Mouse (Mus musculus) thymus, adult 2 months (tissue): ENCODE measurements around the gene Vmn1r1. TPM values are rescaled to one million over a fixed set of nuclear protein-coding genes. Genes with fewer than 3 reads are reported as not detected.

Experiments
- DNase-seq: peaks from one replicate; pipeline ENCODE4 v3.0.0; 2021
- H3K27ac ChIP-seq: fragments of 200-500 bp; 2 replicates; pipeline ENCODE4 v1.5.1; 2012; ENCODE audit warnings: low read length, control low read depth; ENCODE audit not compliant: control insufficient read depth, insufficient read depth
- H3K27me3 ChIP-seq: fragments of 200-500 bp; 2 replicates; pipeline ENCODE4 v1.6.1; 2012; ENCODE audit warnings: mild to moderate bottlenecking, low read length, moderate library complexity, mixed read lengths; ENCODE audit not compliant: control insufficient read depth, insufficient read depth
- H3K36me3 ChIP-seq: fragments of 200-500 bp; 2 replicates; pipeline ENCODE4 v1.6.1; 2012; ENCODE audit warnings: mild to moderate bottlenecking, low read length, moderate library complexity; ENCODE audit not compliant: control insufficient read depth, insufficient read depth
- H3K4me1 ChIP-seq: fragments of 200-500 bp; replicated peaks from 2 replicates; pipeline ENCODE4 v1.6.1; 2012; ENCODE audit warnings: low read length; ENCODE audit not compliant: control insufficient read depth, insufficient read depth
- H3K4me3 ChIP-seq: fragments of 200-500 bp; 2 replicates; pipeline ENCODE4 v1.5.1; 2012; ENCODE audit warnings: mild to moderate bottlenecking, low read length, control low read depth, moderate library complexity; ENCODE audit not compliant: control insufficient read depth, insufficient read depth
- CTCF ChIP-seq: fragments of 200-500 bp; IDR thresholded peaks from 2 replicates; pipeline ENCODE4 v1.5.1; 2012; ENCODE audit warnings: mild to moderate bottlenecking, control low read depth, low read length, moderate library complexity, borderline replicate concordance; ENCODE audit not compliant: control insufficient read depth, poor library complexity, insufficient read depth; ENCODE audit errors: extremely low read depth
- POLR2A ChIP-seq: fragments of 200-500 bp; IDR thresholded peaks from 2 replicates; pipeline ENCODE4 v1.6.1; 2012; ENCODE audit warnings: mild to moderate bottlenecking, low read length, control low read depth, moderate library complexity; ENCODE audit not compliant: control insufficient read depth, poor library complexity, insufficient read depth; ENCODE audit errors: extremely low read depth
- WGBS: fragments of 180-500 bp; shearing (Covaris S2); methylation state at CpG from one replicate; pipeline ENCODE4 v1.1.7; 2018; 5-methylcytosine and 5-hydroxymethylcytosine counted together
- polyA plus RNA-seq: library from polyadenylated mRNA; depleted of rRNA; stranded (reverse); fragments of >200 nt; gene quantifications from 2 replicates; pipeline ENCODE4 v1.2.3, GENCODE M21; 2012

Gene Vmn1r1
- polyA plus RNA-seq, 1 experiment = not detected

GRCm38 (mm10) chr1:182115651-182116408 lies 48.5 kb downstream of the Vmn1r1 start:
- peaks cover 6% of the 10 kb centered on the region; the same call in 1 of the 2 replicates for H3K4me1 ChIP-seq
- H3K27me3 ChIP-seq = no peaks in the 10 kb centered on the region
- H3K36me3 ChIP-seq = no peaks in the 10 kb centered on the region
- no peak for DNase-seq
- H3K27ac ChIP-seq = no peak overlapping the region
- TF ChIP-seq POLR2A (no peak), CTCF (no peak)
- WGBS = 62% methylated on average over 7 of the region's 7 CpGs
- no peak overlapping the region for H3K4me3 ChIP-seq

- peak; percentile 52 for DNase-seq
- TF ChIP-seq POLR2A = no peak
- TF ChIP-seq CTCF = peak; percentile 52; the same call in 1 of the 2 replicates
- 18% methylated on average over 5 of the region's 5 CpGs for WGBS
- Histone ChIP-seq H3K27ac (no peak overlapping the region), H3K4me3 (no peak overlapping the region), H3K27me3 (no peaks in the 10 kb centered on the region), H3K36me3 (no peaks in the 10 kb centered on the region), H3K4me1 (peaks cover 6% of the 10 kb centered on the region; the same call in 1 of the 2 replicates)
These were observed 49.1 kb downstream of the Vmn1r1 start for GRCm38 (mm10) chr1:182115197-182115596.

GRCm38 (mm10) chr1:182113587-182114500 lies 50.4 kb downstream of the Vmn1r1 start:
- TF ChIP-seq CTCF (no peak), POLR2A (no peak)
- WGBS = 93% methylated on average over 19 of the region's 19 CpGs
- Histone ChIP-seq H3K27me3 (no peaks in the 10 kb centered on the region), H3K4me1 (peaks cover 8% of the 10 kb centered on the region), H3K4me3 (no peak overlapping the region), H3K36me3 (no peaks in the 10 kb centered on the region), H3K27ac (no peak overlapping the region)
- DNase-seq = no peak

GRCm38 (mm10) chr1:182113131-182113530 lies 51.2 kb downstream of the Vmn1r1 start:
- no peak overlapping the region for H3K4me3 ChIP-seq
- H3K4me1 ChIP-seq = peaks cover 15% of the 10 kb centered on the region
- TF ChIP-seq CTCF (no peak), POLR2A (no peak)
- no peaks in the 10 kb centered on the region for H3K27me3 ChIP-seq
- DNase-seq = no peak
- H3K27ac ChIP-seq = no peak overlapping the region
- WGBS = 98% methylated on average over 11 of the region's 11 CpGs
- no peaks in the 10 kb centered on the region for H3K36me3 ChIP-seq

- DNase-seq = no peak
- WGBS = 83% methylated on average over 15 of the region's 15 CpGs
- no peak for TF ChIP-seq CTCF
- no peak for TF ChIP-seq POLR2A
These were observed 51.9 kb downstream of the Vmn1r1 start for GRCm38 (mm10) chr1:182112385-182112784.

GRCm38 (mm10) chr1:182111386-182112317 lies 52.6 kb downstream of the Vmn1r1 start:
- Histone ChIP-seq H3K4me3 (no peak overlapping the region), H3K27ac (no peak overlapping the region), H3K4me1 (peaks cover 16% of the 10 kb centered on the region), H3K27me3 (no peaks in the 10 kb centered on the region), H3K36me3 (no peaks in the 10 kb centered on the region)
- DNase-seq = no peak
- 43% methylated on average over 14 of the region's 14 CpGs for WGBS
- TF ChIP-seq CTCF (no peak), POLR2A (no peak)

More at GRCm38 (mm10) chr1:182112385-182112784, 51.9 kb downstream of the Vmn1r1 start:
- Histone ChIP-seq H3K36me3 (no peaks in the 10 kb centered on the region), H3K4me3 (no peak overlapping the region), H3K4me1 (peaks cover 16% of the 10 kb centered on the region), H3K27ac (no peak overlapping the region), H3K27me3 (no peaks in the 10 kb centered on the region)
